Mouse (Mus musculus) forebrain, embryonic 10.5 days (tissue): ENCODE results near the gene Nfe2l2. TPM values are rescaled to one million over a fixed set of nuclear protein-coding genes. Genes with fewer than 3 reads are reported as not detected.

Experiments
- DNase-seq: peaks from one replicate; pipeline ENCODE4 v3.0.0-alpha.2; 2017; ENCODE audit warnings: low spot score; ENCODE audit errors: extremely low spot score
- H3K27ac ChIP-seq: fragments of 300-500 bp; sonication (generic); 2 replicates; pipeline ENCODE4 v1.5.1; 2016; ENCODE audit warnings: mild to moderate bottlenecking
- H3K27me3 ChIP-seq: fragments of 300-500 bp; sonication (generic); 2 replicates; pipeline ENCODE4 v1.6.1; 2016; ENCODE audit warnings: mild to moderate bottlenecking; ENCODE audit not compliant: poor library complexity, severe bottlenecking
- H3K36me3 ChIP-seq: fragments of 300-500 bp; sonication (generic); replicated peaks from 2 replicates; pipeline ENCODE4 v1.6.1; 2016; ENCODE audit warnings: mild to moderate bottlenecking, moderate library complexity
- H3K4me1 ChIP-seq: fragments of 300-500 bp; sonication (generic); 2 replicates; pipeline ENCODE4 v1.6.1; 2016
- H3K4me3 ChIP-seq: fragments of 300-500 bp; sonication (generic); 2 replicates; pipeline ENCODE4 v1.5.1; 2016; ENCODE audit warnings: mild to moderate bottlenecking, moderate library complexity
- H3K9me3 ChIP-seq: fragments of 300-500 bp; sonication (generic); 2 replicates; pipeline ENCODE4 v1.6.1; 2016; ENCODE audit warnings: mild to moderate bottlenecking, moderate library complexity
- WGBS: fragments of 180-500 bp; shearing (Covaris S2); methylation state at CpG from one replicate; pipeline ENCODE4 v1.1.7; 2016; 5-methylcytosine and 5-hydroxymethylcytosine counted together
- polyA plus RNA-seq: library from polyadenylated mRNA; unstranded; fragments of >200 nt; fragmentation: Nextera tagmentation; extraction: Ambion mirVana; gene quantifications from 2 replicates; pipeline ENCODE4 v1.2.1, GENCODE M21; 2016

The Nfe2l2 gene
- polyA plus RNA-seq, 1 experiment from 2014 or later, result 23.8 TPM

GRCm38 (mm10) chr2:75670446-75671336, 33.8 kb downstream of the Nfe2l2 start:
- H3K27ac ChIP-seq, result no peak overlapping the region
- no peaks in the 10 kb centered on the region for H3K27me3 ChIP-seq
- no peaks in the 10 kb centered on the region for H3K4me1 ChIP-seq
- no peak overlapping the region for H3K4me3 ChIP-seq
- H3K9me3 ChIP-seq, result no peaks in the 10 kb centered on the region
- 83% methylated on average over 6 of the region's 6 CpGs for WGBS
- peaks cover 26% of the 10 kb centered on the region for H3K36me3 ChIP-seq
- no peak for DNase-seq

GRCm38 (mm10) chr2:75669491-75670445, 34.7 kb downstream of the Nfe2l2 start:
- no peaks in the 10 kb centered on the region for H3K4me1 ChIP-seq
- WGBS, result 45% methylated on average over 14 of the region's 14 CpGs
- no peaks in the 10 kb centered on the region for H3K27me3 ChIP-seq
- no peak overlapping the region for H3K4me3 ChIP-seq
- peaks cover 22% of the 10 kb centered on the region for H3K36me3 ChIP-seq
- DNase-seq, result peak; percentile 42
- no peaks in the 10 kb centered on the region for H3K9me3 ChIP-seq
- H3K27ac ChIP-seq, result no peak overlapping the region

GRCm38 (mm10) chr2:75661106-75661505, 43.3 kb downstream of the Nfe2l2 start:
- Histone ChIP-seq H3K27me3 (no peaks in the 10 kb centered on the region), H3K9me3 (no peaks in the 10 kb centered on the region), H3K27ac (peak overlapping the region; percentile 100; the same call in 1 of the 2 replicates), H3K36me3 (peaks cover 47% of the 10 kb centered on the region), H3K4me3 (peak overlapping the region; percentile 93), H3K4me1 (peaks cover 23% of the 10 kb centered on the region)
- DNase-seq, result no peak
- 63% methylated on average over 2 of the region's 2 CpGs for WGBS

- peaks cover 47% of the 10 kb centered on the region for H3K36me3 ChIP-seq
- no peak for DNase-seq
- WGBS, result 7% methylated on average over 15 of the region's 15 CpGs
- no peaks in the 10 kb centered on the region for H3K9me3 ChIP-seq
- peak overlapping the region; percentile 100 for H3K27ac ChIP-seq
- H3K4me3 ChIP-seq, result peak overlapping the region; percentile 93
- H3K27me3 ChIP-seq, result no peaks in the 10 kb centered on the region
- peaks cover 23% of the 10 kb centered on the region for H3K4me1 ChIP-seq
Measured at GRCm38 (mm10) chr2:75660255-75660948, 44.0 kb downstream of the Nfe2l2 start.

- Histone ChIP-seq H3K4me1 (peaks cover 23% of the 10 kb centered on the region), H3K4me3 (peak overlapping the region; percentile 93), H3K36me3 (peaks cover 40% of the 10 kb centered on the region), H3K27ac (peak overlapping the region; percentile 100), H3K9me3 (no peaks in the 10 kb centered on the region), H3K27me3 (no peaks in the 10 kb centered on the region)
- peak; percentile 88 for DNase-seq
- under 1% methylated on average over 41 of the region's 47 CpGs for WGBS
Measured at GRCm38 (mm10) chr2:75659629-75659960, 44.8 kb downstream of the Nfe2l2 start.

GRCm38 (mm10) chr2:75658727-75659628, 45.5 kb downstream of the Nfe2l2 start, which contains the start of gene Hnrnpa3:
Gene Hnrnpa3 (plus strand): TSS chr2:75659261.
- DNase-seq, result peak; percentile 97
- under 1% methylated on average over 101 of the region's 102 CpGs for WGBS
- peak within 1 kb of the TSS; percentile 93 for H3K4me3 ChIP-seq
- H3K4me1 ChIP-seq, result peaks cover 23% of the 10 kb centered on the region
- peak within 1 kb of the TSS; percentile 100 for H3K27ac ChIP-seq
- H3K27me3 ChIP-seq, result no peaks in the 10 kb centered on the region
- H3K36me3 ChIP-seq, result peaks cover 33% of the 10 kb centered on the region
- no peaks in the 10 kb centered on the region for H3K9me3 ChIP-seq

- DNase-seq, result peak; percentile 81
Measured at GRCm38 (mm10) chr2:75657907-75658691, 46.3 kb downstream of the Nfe2l2 start.

GRCm38 (mm10) chr2:75656924-75657323, 47.5 kb downstream of the Nfe2l2 start:
- no peak for DNase-seq
- Histone ChIP-seq H3K9me3 (no peaks in the 10 kb centered on the region), H3K4me1 (peaks cover 26% of the 10 kb centered on the region), H3K4me3 (no peak overlapping the region), H3K36me3 (peaks cover 13% of the 10 kb centered on the region), H3K27ac (peak overlapping the region; percentile 100), H3K27me3 (no peaks in the 10 kb centered on the region)
- 92% methylated on average over 5 of the region's 5 CpGs for WGBS

More at GRCm38 (mm10) chr2:75657907-75658691, 46.3 kb downstream of the Nfe2l2 start:
- Histone ChIP-seq H3K9me3 (no peaks in the 10 kb centered on the region), H3K4me3 (peak overlapping the region; percentile 93), H3K27me3 (no peaks in the 10 kb centered on the region), H3K36me3 (peaks cover 25% of the 10 kb centered on the region), H3K27ac (peak overlapping the region; percentile 100), H3K4me1 (peaks cover 23% of the 10 kb centered on the region)
- WGBS, result 2% methylated on average over 18 of the region's 18 CpGs

GRCm38 (mm10) chr2:75654679-75655078, 49.8 kb downstream of the Nfe2l2 start:
- no peak for DNase-seq
- Histone ChIP-seq H3K36me3 (no peaks in the 10 kb centered on the region), H3K27me3 (no peaks in the 10 kb centered on the region), H3K4me1 (peaks cover 16% of the 10 kb centered on the region), H3K27ac (no peak overlapping the region), H3K9me3 (no peaks in the 10 kb centered on the region), H3K4me3 (no peak overlapping the region)
- 88% methylated on average over 1 of the region's 1 CpGs for WGBS

GRCm38 (mm10) chr2:75653150-75653549, 51.3 kb downstream of the Nfe2l2 start:
- peak; percentile 0 for DNase-seq
- H3K4me3 ChIP-seq, result no peak overlapping the region

GRCm38 (mm10) chr2:75650437-75650836, 54.0 kb downstream of the Nfe2l2 start:
- WGBS, result 90% methylated on average over 1 of the region's 1 CpGs
- Histone ChIP-seq H3K4me3 (no peak overlapping the region), H3K9me3 (no peaks in the 10 kb centered on the region), H3K36me3 (no peaks in the 10 kb centered on the region), H3K27me3 (no peaks in the 10 kb centered on the region), H3K4me1 (peaks cover 4% of the 10 kb centered on the region; the same call in 1 of the 2 replicates), H3K27ac (no peak overlapping the region)
- no peak for DNase-seq

More at GRCm38 (mm10) chr2:75653150-75653549, 51.3 kb downstream of the Nfe2l2 start:
- no peak overlapping the region for H3K27ac ChIP-seq
- no peaks in the 10 kb centered on the region for H3K27me3 ChIP-seq
- H3K36me3 ChIP-seq, result no peaks in the 10 kb centered on the region
- H3K4me1 ChIP-seq, result peaks cover 15% of the 10 kb centered on the region
- H3K9me3 ChIP-seq, result no peaks in the 10 kb centered on the region
